Mouse (Mus musculus): ENCODE data around the gene Olfr582.

The Olfr582 gene

GRCm38 (mm10) chr7:103037724-103038123 lies at the start of gene Olfr582:
Gene Olfr582, plus strand, starts transcription at chr7:103038024.
- ATAC-seq (ENCODE audit: insufficient number of reproducible peaks, low FRiP score, low TSS enrichment): no peak

- ATAC-seq (ENCODE audit: insufficient number of reproducible peaks, low FRiP score, low TSS enrichment): no peak
Observed at GRCm38 (mm10) chr7:102989224-102989623, 48.6 kb upstream of the Olfr582 start, which contains the start of gene Olfr578. Gene Olfr578, minus strand, starts transcription at chr7:102989324.

DNA sequence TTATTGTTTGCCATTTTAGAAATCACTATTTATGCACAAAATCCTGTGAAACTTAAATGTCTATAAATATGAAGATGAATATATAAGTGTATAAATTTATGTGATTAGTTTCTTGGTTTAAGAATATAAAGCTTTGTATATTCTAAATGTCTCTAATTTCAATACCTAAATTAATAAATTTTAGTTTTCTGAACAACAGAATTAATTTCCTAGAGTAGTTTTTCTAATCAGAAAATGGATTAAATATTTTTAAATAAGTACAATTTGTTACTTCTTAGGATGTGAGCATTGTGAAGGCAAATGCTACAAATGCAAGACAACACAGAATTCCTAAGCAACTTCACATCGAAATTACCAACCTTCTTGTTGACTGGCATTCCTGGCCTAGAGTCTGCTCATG lies 13.2 kb downstream of the Olfr582 start, which contains the start of gene Olfr583:
Gene Olfr583 (plus strand): TSS at position 301 of the 400 bp plus-strand sequence.
- ATAC-seq (ENCODE audit: insufficient number of reproducible peaks, low FRiP score, low TSS enrichment): no peak

DNA sequence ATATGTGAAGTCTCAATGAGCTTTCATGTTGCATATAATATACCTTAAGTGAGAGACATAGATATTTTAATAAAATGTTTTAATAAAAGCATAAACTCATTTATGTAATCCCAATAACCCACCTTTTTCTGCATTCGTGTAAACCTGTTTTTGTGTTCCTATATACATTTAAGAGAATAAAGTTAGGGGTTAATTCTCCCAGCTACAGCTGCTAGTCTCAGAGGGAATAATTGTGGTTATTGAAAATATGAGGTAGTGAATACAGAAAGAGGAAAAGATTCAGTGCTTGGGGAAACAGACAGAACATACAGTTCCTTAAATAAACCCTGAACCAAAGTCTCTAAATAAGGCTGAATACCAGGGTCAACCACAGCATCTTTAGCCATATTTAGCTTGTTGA lies 43.8 kb downstream of the Olfr582 start, which contains the start of gene Olfr584:
Gene Olfr584 (plus strand): TSS at position 301 of the 400 bp plus-strand sequence.
- ATAC-seq (ENCODE audit: insufficient number of reproducible peaks, low FRiP score, low TSS enrichment): no peak
